Mouse (Mus musculus): Measurements from ENCODE around the gene Sptan1.

DNA sequence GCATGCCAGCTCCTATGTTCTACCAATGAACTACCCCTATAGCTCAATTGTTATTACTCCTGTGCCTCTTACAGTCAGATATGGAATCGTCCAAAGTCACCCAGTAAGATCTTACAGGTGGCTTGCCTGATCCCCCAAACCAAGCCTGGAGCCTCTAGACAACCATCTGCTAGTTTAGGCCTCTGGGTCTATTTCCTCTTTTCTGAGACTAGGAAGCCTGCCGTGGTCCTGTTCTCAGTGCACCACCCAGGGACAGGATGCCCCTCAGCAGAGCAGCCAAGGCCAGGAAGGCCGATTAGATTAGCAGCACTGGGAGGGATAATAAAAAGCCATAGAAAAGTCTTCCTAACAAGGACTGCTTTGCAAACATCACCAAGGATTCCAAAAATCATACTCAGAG, 84.5 kb downstream of the Sptan1 start:
- TF ChIP-seq CTCF (IDR thresholded peaks at IDR 0.05; ENCODE audit: low read depth, low read length) = no peak
- no peak for TF ChIP-seq POLR2A (IDR thresholded peaks at IDR 0.05; ENCODE audit: extremely low read depth, insufficient read depth, low read length)
